Mouse (Mus musculus): ENCODE results near the gene Pex11b. TPM values are rescaled to one million over a fixed set of nuclear protein-coding genes. Genes with fewer than 3 reads are reported as not detected.

The Pex11b gene
- 92.9 TPM for polyA plus RNA-seq (2017; shearing (Covaris generic))

GRCm38 (mm10) chr3:96634928-96635879 is at the start of gene Pex11b, which contains the start of gene Gm42957:
Gene Pex11b, plus strand, starts transcription at chr3:96635376.
Gene Gm42957, plus strand, starts transcription at chr3:96635474.

GRCm38 (mm10) chr3:96593790-96594560 is 41.2 kb upstream of the Pex11b start, which contains the start of gene Polr3gl:
Gene Polr3gl, minus strand, starts transcription at chr3:96594181.

GRCm38 (mm10) chr3:96596228-96596707 is 38.9 kb upstream of the Pex11b start, which contains the start of gene Ankrd34a:
Gene Ankrd34a, plus strand, starts transcription at chr3:96596636.

GRCm38 (mm10) chr3:96600639-96601250 is 34.4 kb upstream of the Pex11b start, which contains the start of gene Lix1l:
Gene Lix1l, plus strand, starts transcription at chr3:96601149.

GRCm38 (mm10) chr3:96629729-96630600 is 5.2 kb upstream of the Pex11b start, which contains the start of gene Rbm8a:
Gene Rbm8a, plus strand, starts transcription at chr3:96629933.

GRCm38 (mm10) chr3:96645018-96645649 is 10.0 kb downstream of the Pex11b start, which contains the start of gene Itga10:
Gene Itga10, plus strand, starts transcription at chr3:96645584.

GRCm38 (mm10) chr3:96669727-96670468 is 34.7 kb downstream of the Pex11b start, which contains the start of gene Ankrd35:
Gene Ankrd35, plus strand, starts transcription at chr3:96670131.

Other genes with a start within 250 kb of the Pex11b start
- gene BC107364, start 183.1 kb upstream of the Pex11b start, polyA plus RNA-seq (2017; shearing (Covaris generic)) = not detected
- gene Hfe2, start 110.2 kb upstream of the Pex11b start, polyA plus RNA-seq (2017; shearing (Covaris generic)) = not detected
- 1,390 TPM for gene Txnip, start 77.4 kb upstream of the Pex11b start, polyA plus RNA-seq (2017; shearing (Covaris generic))
- 1.1 TPM for gene Gm16253, start 58.4 kb upstream of the Pex11b start, polyA plus RNA-seq (2017; shearing (Covaris generic))
- gene Polr3gl, start 41.2 kb upstream of the Pex11b start, polyA plus RNA-seq (2017; shearing (Covaris generic)) = 37.8 TPM
- gene Ankrd34a, start 38.7 kb upstream of the Pex11b start, polyA plus RNA-seq (2017; shearing (Covaris generic)) = not detected
- gene Lix1l, start 34.2 kb upstream of the Pex11b start, polyA plus RNA-seq (2017; shearing (Covaris generic)) = 0.74 TPM
- 331 TPM for gene Rbm8a, start 5.4 kb upstream of the Pex11b start, polyA plus RNA-seq (2017; shearing (Covaris generic))
- gene Gm42957, start 98 bp downstream of the Pex11b start, polyA plus RNA-seq (2017; shearing (Covaris generic)) = 0.12 TPM
- gene Itga10, start 10.2 kb downstream of the Pex11b start, polyA plus RNA-seq (2017; shearing (Covaris generic)) = 0.19 TPM
- 0.19 TPM for gene Ankrd35, start 34.8 kb downstream of the Pex11b start, polyA plus RNA-seq (2017; shearing (Covaris generic))
- gene Pias3, start 61.0 kb downstream of the Pex11b start, polyA plus RNA-seq (2017; shearing (Covaris generic)) = 24.3 TPM
- gene Nudt17, start 73.2 kb downstream of the Pex11b start, polyA plus RNA-seq (2017; shearing (Covaris generic)) = 1.2 TPM
- gene Polr3c, start 92.3 kb downstream of the Pex11b start, polyA plus RNA-seq (2017; shearing (Covaris generic)) = 83.3 TPM
- 26.3 TPM for gene Rnf115, start 92.3 kb downstream of the Pex11b start, polyA plus RNA-seq (2017; shearing (Covaris generic))
- gene Pdzk1, start 193.9 kb downstream of the Pex11b start, polyA plus RNA-seq (2017; shearing (Covaris generic)) = not detected
- gene Cd160, start 194.0 kb downstream of the Pex11b start, polyA plus RNA-seq (2017; shearing (Covaris generic)) = 40.3 TPM